Mouse (Mus musculus) telencephalon, adult 2 months (tissue): ENCODE data around the gene Zfand3.
A peak's percentile ranks its signal among the peaks of the same experiment; 100 is the strongest.

Experiments used
- DNase-seq: peaks from one replicate; pipeline ENCODE4 v3.0.0-alpha.2; 2011; ENCODE audit warnings: low read depth, low spot score

Zfand3 gene

DNA sequence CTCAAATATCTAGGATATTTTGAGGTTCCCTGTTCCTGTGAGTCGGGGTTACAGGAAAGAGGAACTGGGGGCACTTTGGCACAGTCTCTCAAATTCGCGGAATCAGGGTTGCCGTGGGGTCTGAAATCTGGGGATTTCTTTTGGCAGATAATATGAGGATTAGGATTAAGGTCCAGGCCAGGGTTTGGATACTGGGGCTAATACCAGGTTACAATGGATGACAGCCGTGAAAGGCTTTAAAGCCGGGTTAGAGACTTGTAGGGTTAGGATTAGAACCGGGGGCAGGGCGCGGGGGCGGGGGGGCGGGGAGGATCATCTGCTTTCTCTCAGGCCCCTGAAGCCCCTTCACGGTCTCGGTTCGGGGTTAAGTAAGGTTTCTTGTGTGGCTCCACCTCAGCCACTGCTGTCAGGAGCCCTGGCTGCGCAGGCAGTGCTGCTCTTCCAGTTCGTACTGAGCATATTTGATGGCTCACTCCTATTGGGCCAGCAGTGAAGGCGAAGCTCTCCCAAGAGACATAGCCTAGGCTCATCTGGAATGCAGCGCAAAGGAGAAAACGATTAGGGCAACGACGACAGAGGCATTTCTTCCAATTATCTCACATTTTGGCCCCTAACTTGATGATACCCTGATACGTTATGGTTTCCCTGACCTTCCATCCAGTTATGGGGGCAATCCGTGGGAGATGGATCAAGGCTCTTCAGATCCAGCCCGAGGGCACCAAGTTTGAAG, 5.8 kb upstream of the Zfand3 start:
- DNase-seq, result no peak

DNA sequence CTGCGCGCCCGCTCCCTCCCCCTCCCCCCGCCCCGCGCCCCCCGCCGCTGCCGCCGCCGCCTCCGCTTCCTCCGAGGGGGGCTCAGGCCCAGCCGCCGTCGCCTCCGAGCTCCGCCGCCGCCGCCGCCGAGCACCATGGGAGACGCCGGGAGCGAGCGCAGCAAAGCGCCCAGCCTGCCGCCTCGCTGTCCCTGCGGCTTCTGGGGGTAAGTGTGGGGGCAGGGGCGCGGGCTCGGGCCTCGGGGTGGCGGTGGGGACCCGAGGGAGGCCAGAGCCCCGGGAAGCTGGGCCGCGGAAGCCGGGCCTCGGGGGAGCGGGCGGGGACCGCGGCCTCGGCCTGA, 540 bp downstream of the Zfand3 start:
- DNase-seq, result no peak

DNA sequence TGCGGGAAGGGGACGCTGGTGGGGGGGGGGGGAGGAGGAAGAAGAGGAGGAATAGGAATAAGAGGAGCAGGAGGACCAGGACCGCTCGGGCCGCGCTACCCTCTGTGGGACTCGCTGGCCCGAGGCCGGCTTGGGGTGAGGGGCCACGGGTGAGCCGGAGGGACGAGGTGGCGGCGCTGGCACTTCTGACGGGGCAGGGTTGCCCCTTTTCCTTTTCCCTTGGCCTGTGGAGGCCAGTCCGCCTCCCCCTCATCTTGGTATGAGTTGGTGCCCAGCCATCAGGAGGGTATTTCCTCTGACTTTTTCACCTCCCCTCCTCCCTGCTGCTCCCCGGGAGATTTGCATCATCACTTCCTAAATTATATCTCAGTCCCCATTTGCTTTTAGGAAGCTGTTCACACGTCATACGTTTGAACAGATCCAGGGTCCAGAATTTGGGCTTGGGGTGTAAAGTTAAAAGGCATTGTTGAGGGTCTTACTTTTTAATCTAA, 963 bp downstream of the Zfand3 start:
- DNase-seq, result no peak

DNA sequence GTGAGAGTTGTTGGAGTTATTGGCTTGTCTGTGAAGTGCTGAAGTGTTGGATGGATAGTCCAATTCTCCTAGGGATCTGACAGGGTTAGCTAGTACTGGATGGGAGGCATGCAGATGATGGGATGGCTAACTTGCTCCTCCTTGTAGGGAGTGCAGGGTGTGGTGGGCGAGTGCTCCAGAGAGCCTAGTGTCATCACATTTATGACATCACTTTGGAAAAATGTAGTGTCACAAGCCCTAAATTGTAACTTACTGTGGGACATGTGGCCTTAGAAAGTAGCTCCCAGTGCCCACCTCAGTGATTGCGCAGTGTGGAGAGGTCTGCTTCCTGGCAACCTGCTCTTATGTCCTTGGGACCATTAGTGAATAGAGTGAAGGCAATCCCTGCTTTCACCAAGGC, 2.3 kb downstream of the Zfand3 start:
- no peak for DNase-seq

DNA sequence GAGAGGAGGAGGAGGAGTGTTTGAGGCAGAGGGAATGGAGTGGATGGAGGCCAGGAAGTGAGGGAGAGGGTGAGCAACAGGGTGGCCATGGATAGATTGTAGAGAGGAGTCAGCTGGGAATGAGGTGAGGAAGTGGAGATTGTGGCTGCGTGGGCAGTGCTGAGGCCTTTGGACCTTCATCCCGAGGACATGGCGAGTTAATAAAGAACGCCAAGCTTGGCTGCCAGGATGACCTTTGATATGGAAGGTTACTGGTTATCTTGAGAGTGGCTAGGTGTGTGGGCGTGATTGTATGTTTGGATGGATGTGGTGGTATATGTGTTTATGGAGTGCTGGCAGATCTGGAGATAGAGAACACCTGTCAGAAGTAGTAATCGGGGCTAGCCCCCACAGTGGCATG, 3.4 kb downstream of the Zfand3 start:
- no peak for DNase-seq

DNA sequence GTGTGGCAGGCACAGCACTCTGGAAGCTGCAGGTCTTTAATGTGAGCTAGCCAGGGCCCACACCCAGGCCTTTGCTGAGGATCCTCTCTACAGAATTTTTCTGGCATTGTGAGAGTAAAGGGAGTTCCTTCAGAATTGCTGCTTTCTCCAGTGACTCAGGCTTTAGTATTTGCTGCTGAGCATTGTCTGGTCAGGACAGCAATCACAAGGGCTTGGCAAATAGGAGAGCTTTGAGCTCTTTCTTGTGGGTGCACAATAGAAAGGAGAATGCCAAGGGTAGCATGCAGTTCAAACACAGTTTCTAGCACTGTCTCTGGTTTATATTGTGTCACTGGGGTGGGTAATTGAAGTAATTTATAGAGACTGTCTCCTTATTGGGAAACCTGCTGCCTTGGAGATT, 3.9 kb downstream of the Zfand3 start:
- DNase-seq, result no peak

DNA sequence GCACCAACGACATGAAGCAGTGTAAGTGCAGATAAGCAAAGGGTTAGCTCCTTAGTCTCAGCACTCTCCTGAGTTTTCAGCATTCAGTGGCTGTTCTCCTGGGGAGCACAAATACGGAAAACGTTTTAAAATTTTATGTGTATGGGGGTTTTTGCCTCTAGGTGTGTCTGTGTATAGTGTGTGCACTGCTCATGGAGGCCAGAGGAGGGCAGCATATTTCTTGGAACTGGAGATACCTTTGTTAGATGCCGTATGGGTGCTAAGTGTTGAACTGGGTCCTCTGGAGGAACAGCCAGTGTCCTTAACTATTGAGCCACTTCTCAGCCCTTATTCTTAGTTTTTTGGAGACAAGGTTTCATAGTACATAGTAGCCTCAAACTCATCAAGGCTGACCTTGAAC, 10.1 kb downstream of the Zfand3 start:
- no peak for DNase-seq

DNA sequence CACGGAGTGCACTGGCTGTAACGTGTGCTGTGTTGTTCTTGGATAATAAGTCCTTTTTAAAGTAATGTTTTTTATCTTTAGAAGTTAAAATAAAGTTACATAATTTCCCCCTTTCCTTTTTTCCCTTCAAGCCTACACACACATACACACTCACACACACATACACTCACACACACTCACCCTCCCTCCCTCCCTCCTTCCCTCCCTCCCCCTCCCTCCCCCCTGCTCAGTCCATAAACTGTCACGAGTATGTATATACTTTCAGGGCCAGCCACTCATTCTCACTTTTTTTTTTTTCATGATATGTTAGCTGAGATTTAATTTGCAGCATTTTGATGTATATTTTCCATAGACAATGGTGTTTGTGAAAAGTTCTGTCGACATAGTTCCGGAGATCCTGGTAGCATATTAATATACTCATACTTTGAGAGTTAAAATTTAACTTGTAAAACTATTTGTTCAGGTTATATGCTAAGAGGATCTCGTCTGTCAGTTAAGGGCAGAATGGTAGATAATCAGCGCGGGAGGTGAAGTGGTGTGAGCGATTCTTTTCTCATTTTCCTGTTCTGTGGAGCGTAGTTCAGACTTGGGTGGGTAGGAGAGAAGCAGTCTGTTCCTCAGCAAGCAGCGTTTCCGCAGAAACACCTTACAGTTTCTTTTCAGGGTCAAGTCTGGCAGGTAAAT, 14.5 kb downstream of the Zfand3 start:
- no peak for DNase-seq

DNA sequence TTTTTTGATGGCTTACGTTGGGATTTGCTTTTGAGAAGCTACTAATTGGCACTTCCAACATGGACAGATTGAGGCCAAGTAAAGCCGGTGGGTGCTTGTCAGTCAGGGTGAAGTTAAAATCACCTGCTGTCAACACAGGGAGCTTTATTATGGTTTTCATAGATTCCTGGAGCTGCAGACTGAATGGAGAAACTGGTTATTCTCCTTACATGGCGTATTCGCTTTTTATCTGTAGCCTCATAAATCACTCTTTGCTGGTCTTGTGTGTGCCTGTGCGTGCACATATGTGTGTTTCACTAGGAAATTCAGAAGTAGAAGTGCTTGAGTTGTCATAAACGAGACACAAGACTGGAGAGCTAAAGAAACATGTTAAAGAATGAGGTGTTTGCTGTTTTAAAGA, 15.4 kb downstream of the Zfand3 start:
- DNase-seq, result no peak

DNA sequence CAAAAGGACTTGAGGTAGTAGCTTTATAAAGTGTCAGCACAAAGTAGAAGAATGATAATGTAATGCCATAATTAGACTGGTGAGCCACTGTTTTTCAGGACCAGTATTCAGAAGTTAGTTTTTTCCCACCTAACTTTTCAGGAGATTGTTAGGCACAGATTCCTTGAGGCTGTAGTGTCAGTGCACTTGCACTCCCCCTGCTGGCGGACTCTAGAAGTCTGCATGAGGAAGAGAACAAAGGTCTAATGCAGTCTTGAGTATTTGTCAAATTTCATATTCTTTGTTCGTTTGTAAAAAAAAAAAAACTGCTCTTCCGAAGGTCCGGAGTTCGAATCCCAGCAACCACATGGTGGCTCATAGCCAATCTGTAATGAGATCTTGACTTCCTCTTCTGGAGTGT, 20.1 kb downstream of the Zfand3 start:
- peak; percentile 34 for DNase-seq

DNA sequence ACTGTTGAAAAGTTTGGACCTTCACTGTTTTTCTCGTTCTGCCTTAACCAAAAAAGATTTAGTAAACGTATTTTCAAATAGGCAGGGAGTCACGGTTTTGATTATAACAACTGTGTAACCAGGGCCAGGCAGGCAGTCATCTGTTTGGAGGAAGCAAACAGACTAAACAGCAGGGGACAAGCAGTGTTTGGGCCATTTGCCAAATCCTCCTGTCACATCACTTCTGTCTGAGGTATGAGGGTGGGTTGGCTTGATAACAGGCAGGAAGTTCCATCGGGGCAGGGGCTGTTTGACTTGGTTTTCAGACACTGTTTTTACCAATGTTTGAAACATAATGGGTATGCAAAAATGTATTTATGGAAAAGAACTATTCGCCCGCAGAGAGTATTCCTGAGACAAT, 22.1 kb downstream of the Zfand3 start:
- DNase-seq, result no peak

DNA sequence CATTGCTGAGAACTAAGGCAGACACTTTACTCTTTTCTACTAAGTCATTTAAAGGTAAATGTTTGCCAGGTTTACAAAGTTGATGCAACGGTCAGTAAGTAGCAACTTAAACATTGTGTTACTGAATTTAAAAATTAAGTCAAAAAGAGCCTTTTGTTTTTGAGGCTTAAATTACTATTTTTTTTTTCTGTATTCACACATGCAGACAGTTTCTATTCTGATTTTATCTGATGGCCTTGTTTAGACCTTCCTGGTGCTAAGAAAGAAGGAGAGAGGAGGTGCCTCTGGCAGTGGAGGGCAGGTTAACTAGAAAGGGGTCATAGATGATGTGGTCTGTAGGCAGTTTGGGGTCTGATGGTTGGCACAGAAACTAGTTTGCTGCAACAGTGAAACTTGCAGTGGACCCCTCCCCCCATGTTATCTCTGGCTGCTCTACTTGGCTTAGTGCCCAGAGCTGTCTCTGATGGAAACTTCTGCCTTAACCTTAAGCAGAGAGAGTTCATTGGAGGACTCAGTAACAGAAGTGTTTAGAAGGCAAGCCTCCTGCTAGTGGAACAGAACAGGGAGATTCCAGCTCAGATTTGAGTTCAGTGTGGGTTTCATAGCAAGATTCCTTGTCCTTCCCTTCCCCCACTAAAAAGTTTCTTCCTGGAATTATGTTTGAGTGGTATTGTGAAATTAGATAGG, 23.0 kb downstream of the Zfand3 start:
- DNase-seq, result no peak

DNA sequence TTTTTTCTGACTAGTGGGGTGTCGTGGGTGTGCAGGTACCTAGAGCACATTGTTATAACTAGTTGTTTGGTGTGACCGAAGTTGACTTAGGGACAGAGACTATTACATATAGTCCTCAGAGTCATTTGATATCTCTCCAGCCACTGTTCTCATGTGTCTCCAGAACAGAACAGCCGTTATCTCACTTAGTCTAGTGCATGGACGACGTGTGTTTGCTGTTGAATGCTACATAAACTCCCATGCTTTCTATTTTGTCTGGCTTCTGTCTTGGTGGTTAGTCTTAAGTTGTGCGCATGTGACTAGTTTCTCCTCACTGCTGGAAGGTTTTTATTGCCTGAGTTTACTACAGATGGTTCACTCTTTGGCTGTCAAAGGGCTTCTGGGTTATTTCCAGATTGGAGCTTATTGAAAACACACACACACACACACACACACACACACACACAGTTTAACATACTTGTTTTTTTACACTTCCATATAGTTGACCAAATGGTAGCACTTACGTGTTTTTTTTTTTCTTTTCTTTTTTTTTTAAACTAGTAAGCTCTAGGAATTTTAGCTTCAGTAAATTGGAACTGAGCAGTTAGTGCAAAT, 25.2 kb downstream of the Zfand3 start:
- DNase-seq, result no peak

DNA sequence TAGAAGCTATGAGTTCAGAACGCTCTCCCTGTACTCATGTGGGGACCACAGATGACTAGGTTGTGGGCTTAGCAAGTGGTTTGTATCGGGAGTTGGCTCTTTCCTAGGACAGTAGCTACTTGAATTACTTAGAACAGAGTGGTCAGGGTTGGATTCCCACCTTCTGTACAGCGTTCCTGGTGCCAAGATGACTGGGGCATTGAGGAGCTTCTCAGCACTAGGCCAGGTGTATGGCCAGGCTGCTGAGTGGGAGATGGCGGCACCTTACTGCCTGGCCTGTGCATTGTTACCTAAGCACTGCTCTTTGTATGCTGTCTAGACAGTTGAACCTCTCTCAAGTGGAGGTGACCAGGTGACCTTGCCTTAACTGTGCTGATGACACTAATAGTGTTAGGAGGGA, 28.3 kb downstream of the Zfand3 start:
- DNase-seq, result no peak

DNA sequence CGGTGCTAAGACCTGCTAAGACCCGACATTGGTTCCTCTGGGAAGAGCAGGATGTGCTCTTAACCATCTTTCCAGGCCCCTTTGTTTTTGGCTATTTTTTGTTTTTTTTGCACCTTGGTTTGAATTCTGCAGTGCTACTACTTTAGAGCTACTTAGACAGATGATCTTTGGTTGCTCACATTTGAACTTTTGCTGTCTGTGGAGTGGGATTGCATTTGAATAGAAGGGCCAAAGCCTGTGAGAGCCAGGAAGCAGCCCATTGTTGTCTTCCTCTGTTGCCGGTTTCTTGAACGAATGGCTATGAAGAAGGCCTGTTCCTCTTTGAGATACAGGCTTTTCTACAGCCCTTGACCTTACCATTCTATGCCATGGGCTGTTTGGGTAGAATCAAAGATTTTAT, 29.5 kb downstream of the Zfand3 start:
- DNase-seq, result no peak

DNA sequence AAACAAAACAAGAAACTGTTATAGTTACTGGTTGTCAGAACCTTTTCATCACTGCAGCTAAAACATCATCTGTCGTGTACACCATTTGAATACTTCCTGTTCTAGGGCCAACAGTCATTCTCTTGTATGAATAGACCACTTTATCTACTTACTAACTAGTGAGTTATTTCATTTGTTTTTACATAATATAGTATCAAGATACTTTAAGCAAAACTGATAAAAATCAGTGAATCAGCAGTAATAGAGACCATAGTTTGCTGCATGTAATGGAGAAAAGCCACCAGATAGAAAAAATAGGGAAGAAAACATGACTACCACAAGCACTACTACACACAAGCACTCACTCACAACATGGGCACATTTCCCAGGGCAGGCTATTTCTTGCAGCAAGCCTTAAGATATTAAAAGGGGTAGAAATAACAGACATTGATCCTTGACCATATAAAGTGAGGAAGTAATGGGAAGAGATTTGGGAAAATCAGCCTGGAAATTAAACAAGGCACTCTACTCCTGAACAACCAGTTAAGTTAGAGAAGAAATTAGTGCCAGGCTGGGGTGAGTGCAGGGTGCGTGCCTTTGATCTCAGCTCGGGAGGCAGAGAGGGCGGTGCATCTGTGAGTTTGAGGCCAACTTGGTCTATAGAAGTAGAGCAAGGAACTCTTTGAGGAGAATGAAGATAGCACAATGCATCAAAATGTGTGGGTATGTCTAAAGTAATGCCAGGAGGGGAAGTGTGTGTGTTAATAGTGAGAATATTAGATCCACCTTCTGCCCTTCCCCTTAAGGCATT, 30.9 kb downstream of the Zfand3 start:
- no peak for DNase-seq

DNA sequence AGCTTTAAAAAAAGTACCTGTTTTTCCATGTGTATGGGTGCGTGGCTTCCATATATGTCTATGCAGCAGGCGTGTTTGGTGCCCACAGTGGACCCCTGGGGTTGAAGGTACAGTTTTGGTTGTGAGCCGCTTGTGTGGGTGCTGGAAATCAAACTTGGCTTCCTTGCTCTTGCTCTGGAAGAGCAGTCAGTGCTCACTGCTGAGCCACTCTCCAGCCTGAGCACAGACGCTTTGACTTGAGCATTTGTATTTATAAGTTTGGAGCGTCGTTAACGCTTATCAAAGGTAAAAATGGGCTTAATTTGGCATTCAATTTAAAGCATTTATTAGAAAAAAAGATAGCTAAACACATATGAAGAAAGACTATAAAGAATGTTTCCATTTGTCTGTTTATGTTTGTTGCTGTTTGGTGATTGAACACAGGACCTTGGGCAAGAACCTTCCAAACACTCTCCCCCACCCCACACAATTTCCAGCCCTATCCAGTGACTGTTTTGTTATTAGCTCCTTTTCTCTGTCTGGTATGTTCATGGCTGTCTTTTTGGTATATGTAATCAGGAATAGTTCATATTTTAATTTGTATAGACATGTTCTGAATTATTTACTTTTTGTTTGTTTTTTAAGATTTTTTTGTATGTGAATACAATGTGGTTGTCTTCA, 38.8 kb downstream of the Zfand3 start:
- DNase-seq, result no peak

DNA sequence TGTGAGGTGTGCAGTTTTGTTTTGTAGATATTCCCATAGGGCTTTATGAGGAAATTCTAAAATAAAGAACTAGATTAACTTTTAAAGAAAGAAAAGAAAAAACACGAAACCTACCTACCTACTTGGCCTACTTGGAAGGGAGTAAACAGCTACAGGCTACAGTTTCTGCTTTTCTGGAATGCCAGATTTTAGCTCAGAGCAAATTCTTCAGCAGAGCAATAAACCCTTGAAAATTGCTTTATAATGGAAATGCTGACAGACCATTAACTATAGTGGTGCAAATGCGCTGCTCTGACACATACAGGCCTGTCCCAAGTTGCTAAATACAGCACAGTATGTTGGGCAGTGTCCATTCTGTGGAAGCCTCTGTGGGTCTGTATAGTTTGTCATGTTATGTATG, 40.6 kb downstream of the Zfand3 start:
- no peak for DNase-seq

DNA sequence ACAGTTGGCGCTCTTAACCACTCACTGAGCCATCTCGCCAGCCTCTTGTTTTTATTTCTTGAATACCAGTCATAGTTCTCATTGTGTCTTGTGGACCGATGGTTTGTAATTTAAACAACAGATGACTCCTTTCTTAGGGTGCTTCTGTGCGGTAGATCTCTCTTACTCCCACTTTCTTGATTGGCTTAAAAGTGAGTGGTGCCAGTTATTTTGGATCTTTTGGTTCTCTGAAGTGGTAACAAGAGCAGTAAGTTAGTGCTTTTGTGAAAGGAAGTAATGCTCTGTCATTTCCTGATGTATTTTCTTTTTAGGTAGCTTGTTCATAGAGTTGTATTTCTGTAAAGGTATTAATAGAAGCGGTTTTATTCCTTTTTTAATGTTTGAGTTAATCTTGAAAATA, 42.1 kb downstream of the Zfand3 start:
- no peak for DNase-seq

DNA sequence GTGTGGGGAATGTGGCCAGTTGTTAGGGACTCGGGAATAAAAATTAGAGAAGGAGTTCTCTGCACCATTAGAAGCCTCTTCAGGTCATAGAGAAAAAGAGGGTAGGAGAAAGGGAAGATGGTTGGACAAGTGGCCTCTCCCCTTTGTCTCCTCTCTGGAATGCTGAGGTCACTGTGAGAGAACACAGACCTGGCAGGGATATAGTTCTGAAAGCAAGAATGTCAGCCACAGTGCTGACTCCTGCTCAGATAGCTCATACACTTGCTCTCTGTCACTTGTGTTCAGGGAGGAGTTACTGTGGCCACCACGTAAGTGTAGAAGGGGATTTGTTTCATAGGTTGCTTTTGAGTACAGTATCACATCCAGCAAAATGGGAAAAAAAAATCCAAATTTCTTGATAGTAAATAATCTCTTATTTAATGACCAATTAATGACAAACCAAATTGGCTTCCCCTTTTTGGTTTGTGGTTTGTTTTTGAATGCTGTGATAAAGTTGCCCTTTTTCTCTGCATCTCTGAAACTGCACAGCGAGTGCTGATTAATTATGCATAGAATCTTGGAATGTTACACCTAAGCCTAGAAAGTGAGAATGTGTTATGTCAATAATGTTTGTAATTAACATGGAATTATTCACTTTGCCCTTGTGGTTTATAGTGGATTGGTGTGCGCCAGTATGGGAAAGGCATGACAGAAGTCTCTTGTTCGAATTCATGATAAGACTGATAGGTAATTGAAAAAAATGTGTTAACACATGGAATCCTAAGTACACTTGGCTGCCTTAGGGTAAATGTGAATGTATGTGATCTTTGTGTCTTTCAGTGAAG, 47.2 kb downstream of the Zfand3 start:
- DNase-seq, result no peak
